Mouse (Mus musculus) layer of hippocampus, adult 11-12 months (tissue): ENCODE results near the gene Xpnpep2.

Experiments
- DNase-seq: peaks from one replicate; pipeline ENCODE4 v3.0.0; 2022; ENCODE audit warnings: low spot score

Gene Xpnpep2

DNA sequence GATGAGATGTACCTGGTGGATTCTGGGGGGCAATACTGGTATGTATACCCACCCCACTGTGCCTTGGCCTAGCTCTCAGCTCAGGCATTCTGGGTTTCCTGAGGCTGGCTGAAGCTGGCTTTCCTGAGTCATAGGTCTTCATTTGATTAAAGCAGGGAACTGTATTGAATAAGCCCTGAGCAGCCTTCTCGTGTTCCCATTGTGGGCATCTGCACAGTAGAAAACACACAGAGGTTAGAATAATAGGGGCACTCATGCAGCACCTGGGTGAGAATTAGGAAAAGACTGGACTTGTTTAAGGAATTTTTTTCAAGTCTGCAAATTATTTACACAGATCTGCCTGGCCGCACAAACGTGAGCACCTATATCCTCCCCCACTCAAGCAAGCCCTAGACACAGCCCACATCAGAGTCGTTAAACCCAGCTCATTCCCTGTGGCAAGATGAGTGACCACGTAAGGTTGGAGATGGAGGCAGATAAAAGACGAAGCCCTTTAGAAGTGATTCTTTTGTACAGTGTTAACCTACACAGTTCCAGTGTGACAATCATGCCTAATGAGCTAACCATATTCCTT, 18.5 kb downstream of the Xpnpep2 start:
- no peak for DNase-seq

DNA sequence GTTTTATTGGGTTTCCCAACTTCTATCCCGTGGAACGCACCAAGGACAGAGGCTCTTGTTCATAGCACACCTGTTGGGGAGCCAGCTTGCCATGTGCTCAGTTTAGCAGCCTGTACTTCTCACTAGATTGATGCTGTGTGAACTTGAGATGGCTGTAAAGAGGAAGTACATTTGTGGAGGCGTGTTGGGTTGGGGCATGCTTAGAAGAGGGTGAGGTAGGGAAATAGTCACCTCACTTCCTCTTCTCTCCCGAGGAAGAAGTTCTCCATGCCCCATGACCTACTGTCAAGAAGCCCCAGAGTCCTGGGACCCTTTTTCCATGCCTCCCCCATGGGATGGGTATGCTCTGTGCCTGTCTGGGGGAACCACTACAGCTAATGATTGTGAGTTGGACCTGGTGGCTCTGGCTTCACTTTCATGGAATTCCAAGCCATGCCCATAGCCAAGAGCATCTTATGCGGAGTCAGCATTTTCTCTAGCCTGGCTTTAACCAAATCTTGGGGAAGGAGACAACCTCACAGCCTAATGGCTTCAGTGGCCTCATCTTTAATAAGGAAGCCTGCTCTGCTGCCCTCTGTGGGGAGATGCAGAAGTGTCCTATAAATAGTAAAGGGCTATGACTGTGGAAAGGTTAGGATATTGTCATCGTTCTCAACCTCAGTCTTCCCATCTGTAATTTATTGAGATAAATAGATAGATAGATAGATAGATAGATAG, 19.1 kb downstream of the Xpnpep2 start:
- no peak for DNase-seq

DNA sequence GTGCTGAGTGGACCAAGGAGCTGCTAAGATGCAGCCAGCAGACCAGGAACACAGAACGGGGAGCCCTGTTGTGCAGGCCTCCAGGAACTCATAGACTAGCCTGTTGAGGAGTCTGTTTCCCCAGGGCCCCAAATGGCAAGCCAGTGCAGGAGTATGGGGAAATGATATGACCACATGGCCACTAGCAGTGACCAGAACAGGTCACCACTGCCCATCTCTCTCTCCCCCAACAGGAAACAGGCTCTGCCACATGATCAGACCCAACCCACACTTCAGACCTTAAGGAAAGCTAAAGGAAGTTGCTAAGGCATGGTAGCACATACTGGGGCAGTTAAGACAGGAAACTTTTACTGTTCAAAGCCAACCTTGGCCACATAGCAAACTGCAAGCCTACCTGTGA, 20.6 kb downstream of the Xpnpep2 start:
- no peak for DNase-seq

DNA sequence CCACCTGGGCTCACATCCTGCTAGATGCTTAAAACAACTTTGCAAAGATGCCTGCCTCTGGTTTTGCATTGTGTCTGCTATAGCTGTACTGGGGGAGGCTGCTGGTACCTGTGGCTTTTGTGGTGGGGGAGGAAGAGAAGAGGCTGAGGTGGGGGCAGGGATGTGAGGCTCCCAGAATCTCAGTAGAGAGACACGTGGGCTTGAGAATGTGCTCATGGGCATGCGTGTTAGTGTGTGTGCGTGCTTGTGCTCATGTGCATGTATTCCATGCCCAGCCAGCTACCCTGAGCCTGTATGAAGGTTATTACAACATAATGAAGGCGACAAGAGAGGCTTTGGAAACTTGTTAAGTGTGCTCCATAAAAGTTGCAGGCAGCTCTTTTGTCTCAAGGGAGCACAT, 28.4 kb downstream of the Xpnpep2 start:
- no peak for DNase-seq

DNA sequence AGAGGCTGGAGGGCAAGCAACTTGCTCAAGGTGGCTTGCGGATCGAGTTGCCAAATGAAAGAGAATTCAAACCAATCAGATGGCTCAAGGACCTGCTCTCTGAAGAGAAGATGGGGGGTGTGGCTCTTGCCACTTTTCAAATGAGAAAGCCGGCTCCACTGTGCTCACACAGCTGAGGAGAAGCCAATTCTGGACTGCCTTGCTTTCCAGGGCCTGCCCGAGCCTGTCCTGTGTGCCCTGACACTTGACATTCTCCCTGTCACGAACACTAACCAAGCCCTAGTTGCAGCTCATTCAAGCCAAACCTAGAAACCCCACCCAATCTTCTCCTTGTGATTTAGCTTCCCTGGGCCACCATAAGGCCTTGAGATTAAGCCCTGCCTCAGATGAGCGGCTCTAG, 29.5 kb downstream of the Xpnpep2 start:
- no peak for DNase-seq

DNA sequence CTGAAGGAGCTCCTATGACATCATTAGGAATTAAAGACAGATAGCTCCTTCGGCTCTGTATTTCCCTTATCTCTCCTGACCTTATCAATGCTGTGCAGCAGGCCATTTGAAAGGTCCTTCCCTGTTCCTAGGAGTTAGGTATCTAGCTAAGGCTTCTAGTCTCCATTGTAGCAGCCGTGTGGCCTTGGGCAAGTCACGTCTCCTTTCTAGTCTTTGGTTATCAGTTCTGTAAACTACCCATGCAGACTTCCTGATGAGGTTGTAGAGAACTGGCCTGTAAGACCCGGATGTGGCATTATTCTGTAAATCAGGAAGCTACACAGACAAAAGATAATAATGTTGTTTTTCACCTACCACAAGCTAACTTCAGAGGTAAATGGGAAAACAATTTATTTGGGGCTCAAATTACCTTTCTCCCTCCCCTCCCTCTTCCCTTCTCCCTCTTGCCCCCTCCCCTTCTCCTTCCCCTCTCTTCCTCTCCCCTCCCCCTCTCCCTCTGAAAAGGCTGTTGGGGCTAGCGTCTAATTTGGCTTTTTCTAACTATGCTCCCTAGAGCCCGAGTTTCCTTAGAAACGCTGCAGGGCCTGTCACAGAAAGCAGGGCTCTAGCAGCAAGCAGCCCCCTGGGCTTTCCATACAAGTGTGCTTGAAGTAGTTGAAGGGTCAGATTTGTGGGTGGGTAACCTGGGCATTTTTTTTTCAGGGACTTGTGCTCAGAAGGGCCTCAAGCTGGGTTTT, 30.2 kb downstream of the Xpnpep2 start:
- no peak for DNase-seq

DNA sequence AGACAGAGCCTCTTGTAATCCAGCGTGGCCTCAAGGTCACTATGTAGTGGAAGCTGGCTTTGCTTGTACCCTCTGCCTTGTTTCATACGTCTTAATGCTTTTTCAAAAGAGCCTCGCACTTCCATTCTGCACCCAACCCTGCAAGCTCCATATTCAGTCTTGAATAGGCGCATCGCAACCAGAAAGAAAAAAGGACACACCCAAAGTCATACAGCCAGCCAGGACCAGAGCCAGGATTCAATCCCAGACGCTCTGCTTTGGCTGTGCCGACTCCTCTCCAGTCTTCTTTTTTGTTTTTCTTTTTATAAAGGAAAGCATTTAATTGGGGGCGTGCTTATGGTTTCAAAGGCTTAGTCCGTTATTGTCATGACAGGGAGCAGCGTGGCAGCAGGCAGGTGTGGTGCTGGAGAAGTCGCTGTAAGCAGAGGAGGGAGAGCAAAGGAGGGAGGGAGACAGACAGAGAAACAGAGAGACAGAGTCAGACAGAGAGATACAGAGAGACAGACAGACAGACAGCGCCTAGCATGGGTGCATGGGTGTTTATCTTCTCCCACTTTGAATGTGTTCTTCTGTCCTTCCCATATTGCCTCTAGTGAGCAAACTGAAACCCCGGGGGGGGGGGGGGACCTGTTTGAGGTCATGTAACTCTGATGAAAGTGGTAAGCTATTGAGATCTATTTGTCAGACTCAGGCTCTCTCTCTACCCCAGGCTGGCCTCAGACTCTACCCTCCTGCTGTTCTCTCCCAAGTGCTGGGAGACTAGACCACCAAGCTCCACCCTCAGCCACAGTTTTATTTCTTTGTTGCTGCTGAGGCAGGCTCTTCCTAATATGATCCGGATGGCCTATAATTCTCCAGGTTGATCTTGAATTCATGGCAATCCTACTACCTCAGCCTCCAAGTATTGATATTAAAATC, 31.1 kb downstream of the Xpnpep2 start:
- DNase-seq, result no peak

DNA sequence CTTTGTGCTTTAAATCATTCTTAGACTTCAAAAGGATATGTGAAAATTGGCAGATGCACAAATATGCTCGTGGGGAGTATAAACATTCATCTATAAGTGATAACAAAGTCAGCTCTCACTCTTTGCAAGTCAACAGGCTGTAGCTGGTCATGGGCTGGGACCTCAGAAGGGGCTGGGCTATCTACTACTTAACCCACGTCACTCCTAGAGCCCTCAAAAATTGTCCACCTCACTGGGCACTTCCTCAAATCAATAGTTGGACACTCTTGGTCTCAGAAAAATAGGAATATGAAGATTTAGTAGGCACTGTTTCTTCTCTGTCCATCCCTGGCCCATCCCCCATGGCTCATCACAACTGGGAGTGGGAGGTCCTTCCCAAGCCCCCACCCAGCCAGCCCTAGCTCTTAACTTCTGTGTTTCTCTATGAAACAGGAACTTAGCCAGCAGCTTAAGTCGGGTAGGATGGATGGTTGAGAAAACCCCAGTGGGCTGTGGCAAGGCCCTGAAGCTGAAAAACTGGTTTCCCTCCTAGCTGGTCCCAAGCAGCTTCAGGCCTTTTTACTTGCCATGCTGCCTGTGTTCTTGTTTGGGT, 31.9 kb downstream of the Xpnpep2 start:
- DNase-seq, result no peak

DNA sequence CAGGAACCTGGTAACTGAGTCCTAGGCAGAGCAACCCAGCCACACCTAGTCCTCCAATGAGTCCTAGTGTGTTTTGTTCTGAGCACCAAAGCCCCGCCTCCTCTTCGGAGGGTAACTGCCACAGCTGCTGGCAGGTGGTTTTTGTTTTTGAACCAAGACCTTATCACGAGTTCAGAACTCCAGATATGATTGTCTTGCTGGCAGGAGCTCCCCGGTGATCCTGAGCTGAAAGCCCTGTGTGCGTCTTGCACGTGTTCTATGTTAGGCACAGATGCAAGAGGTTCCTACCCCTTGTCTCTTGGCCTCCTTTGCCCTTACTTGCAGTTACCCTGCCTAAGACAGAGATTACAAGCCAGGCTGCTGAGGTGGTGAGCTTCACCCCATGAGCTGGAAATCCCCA, 33.0 kb downstream of the Xpnpep2 start:
- no peak for DNase-seq

DNA sequence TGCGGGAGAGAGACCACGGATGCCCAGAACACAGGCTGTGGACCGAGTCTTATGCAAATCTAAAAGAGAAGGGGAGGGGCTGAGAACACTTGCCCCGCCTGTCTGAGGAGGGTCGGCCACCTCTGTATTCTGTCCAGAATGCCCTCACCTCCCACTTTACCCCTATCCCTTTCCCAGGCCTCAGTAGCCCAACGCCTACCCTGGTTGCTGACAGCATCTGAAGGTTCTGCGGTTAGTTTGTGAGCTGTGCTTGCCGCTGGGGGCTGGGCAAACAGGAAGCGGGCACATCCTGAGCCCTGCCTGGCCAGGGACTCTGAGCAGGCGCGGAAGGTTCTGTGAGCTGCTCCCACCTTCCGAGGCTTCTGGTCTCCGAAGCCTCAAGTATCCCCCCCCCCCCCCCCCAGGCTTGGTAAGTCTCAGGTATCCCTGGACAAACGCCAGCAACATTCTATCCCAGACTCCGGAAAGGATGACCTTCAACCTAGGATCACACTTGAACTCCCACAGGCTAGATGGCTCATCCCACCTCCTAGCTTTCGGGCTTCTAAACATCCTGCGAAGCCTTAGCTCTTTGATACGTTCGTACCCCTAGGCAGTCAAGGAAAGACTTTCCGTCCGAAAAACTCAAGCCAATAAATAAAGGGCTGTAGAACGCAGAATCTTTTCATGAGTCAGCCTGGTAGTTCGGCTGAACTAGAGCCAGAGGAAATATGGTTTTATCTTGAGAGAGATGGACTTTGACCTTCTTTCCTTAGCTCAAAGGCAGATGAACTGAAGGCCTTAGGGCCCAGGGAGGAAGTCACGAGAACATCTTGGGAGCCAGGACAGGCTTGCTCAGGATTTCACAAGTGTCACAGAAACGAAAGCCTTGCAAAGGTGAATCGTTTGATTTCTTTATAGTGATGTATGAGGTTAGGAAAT, 35.1 kb downstream of the Xpnpep2 start:
- no peak for DNase-seq

DNA sequence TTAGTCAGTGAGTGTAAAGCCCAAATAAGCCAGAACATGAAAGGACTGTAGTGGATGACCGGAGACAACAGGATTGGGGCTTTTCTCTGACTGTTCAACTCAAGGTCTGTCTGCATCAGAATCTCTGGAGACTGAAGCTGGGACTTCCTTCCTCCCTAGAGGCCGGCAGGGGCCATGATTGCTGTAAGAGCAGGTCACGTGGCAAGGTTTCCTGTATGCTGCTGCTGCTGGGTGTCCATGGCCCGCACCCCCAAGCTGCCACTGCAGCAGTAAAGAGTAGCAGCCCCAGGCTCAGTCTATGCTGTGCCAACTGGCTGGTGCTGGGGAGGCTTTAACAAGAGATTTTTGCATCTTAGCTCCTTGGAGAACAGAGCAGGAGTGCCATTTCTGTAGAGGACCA, 37.7 kb downstream of the Xpnpep2 start, which contains the start of gene Sash3:
Gene Sash3 (plus strand): TSS at position 175 of the 400 bp plus-strand sequence.
- no peak for DNase-seq

DNA sequence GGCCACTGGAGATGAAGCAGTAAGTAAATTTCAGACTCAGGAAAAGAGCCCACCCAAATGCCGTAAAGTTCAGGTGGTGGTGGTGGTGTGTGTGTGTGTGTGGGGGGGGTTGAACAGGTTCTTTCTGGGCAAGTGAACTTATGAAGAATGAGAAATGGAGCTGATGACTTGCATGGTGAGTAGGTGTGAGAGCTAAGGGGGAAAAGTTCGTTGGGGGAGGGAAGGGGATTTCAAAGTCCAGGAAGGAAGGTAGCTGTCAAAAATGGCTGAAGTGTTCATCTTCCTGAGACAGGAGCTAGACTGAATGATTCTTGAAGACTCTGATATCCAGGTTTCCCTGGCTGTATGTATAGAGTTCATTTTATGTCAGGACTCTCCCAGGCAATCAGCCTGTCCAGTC, 38.7 kb downstream of the Xpnpep2 start:
- no peak for DNase-seq

DNA sequence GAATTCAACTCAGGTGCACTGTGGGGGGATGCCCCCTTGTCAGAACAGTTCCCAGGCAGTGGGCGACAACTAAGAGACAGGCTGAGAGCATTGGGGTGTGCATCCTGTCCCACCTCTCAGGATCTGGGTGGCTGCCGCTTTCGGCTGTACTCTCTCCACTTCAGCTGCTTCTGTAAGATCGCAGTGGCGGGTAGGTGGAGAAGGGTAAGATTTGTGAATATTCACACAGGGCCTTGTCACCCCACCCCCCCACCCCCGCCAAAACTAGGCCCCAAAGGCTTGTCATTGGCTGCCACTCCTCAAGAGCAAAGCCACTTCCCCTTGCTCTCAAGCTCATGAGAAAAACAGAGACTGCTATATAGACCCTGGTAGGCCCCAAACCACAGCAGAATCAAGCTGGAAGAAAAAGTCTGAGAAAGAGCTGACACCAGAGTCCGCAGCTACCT, 39.2 kb downstream of the Xpnpep2 start:
- DNase-seq, result no peak

DNA sequence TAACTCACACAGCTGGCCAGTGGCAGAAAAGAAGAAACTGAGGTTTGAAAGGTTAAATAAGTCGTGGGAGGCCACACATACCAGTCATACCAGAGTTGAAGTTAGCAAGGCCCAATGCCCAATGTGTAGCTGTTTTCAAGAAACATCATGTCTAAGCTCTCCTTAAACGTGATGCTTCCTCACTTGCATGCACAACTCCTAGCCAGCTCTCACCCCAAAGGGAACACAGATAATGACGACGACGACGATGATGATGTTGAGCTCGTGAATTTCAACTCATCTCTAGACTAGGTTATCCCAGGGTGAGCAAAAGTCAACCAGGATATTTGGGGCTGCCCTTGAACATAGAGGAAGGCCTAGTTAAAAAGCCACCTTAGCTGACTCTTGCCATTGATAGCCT, 43.6 kb downstream of the Xpnpep2 start:
- DNase-seq, result no peak

DNA sequence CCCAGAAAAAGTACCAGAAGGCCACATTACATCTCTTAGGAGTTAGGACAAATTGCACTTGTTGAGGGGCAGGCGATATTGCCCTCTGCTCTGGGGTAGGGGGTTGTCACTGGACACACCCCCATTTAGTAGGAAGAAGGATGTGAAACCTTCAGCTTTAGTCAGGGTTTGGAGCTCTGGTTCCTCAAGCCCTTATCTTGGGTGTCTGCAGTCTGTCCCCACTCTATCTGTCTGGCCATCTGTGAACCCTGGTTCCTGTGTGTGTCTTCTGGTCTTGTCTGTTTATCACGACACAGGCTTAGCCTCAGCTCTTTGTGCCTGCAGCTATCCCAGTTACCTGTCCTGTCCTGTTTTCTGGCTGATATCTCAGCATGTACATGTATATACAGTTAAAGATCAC, 44.9 kb downstream of the Xpnpep2 start:
- no peak for DNase-seq

DNA sequence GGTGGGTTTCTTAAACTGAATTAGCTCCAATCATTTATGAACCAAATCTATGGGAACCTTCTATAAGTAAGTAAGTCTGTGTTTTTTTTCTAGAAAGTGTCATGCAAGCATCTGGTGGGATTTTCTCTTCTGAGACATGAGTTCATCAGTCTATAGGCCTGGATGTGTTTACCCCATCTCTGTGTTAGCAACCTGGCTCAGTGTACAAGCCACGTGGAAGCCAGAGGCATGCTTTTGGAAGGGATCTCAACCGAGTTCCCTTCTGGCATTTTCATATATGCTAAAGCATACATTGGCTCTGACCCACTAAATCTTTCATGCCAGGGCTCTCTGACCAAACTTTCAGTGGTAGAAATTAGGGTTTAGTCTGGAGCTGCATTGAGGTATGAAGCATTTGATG, 45.4 kb downstream of the Xpnpep2 start:
- DNase-seq, result no peak

DNA sequence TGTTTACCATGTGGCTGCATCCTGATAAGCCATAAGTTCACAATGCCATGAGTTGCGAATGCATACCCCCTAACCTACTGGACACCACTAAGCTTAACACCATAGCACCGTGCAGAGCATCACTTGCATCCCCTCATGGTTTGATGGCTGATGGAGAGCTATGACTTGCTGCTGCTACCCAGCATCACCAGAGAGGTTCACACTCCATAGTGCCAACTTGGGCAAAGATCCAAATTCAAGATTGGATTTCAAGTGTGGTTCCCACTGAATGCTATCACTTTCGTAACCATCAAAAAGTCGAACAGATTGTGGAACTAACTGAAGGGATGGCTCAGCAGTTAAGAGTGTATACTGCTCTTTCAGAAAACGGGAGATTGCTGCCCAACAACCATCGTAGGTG, 47.0 kb downstream of the Xpnpep2 start:
- DNase-seq, result no peak

DNA sequence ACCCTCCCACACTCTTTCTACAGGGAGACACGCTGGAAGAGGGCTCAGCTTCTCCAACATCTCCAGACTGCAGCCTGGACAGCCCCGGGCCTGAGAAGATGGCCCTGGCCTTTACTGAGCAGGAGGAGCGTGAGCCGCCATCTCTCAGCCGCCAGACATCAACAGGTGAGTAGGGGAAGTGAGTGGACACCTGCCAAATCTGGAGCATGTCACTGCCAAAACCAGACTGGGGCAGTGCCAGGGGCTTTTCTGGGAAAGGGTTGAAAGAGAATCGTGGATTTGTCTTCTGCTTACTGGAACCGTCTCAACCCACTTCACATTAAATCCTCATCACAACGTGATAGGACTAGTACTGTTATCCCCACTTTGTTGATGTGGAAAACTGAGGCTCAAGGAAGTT, 48.9 kb downstream of the Xpnpep2 start:
- no peak for DNase-seq

DNA sequence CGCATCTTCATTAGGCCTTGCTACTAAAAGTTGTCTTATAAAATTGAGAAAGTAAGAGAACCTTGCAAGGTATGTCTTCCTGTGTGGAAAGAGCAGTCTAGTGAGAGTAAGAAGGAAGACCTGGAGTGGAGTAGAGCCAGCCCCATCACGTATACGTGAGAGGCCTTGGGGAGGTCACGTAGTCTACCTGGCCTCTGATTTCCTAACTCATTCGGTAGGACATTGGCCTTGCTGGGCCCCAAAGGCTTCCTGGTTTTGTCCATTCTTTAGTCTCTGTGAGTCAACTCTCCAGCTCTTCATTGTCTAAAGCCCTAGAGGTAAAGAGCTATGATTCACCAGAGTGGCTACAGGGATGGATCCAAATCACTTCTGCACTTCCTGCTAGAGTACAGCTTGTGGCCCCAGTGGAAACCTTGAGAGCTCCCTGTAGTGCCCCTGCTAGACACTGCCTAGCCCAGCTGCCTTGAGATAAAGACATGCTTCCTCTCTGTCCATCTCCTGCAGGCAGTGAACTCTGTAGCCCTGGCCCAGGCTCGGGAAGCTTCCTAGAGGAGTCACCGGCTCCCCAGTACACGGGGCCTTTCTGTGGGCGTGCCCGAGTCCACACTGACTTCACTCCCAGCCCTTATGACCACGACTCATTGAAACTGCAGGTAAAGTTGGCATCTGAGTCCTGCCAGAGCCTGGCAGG, 49.8 kb downstream of the Xpnpep2 start:
- DNase-seq, result no peak

DNA sequence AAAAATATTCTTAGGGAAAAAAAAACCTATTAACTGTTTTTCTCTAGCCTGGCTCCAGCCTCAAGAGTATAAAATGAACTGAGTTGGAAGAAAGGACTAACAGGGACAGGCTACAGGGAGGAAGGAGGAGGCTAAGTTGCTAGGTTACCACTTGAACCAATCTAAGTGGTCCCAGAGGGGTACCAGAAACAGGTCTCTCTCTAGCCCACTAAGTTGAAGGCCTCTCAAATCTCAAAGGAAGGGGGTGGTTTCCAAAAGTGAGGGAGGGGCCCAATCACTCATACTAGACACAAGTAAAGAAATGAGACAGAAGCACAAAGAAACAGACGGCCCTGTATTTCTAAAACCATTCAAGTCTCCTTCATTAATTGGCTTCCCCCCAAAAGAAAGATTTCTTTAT, 61.4 kb downstream of the Xpnpep2 start:
- no peak for DNase-seq
